Mouse (Mus musculus): ENCODE results near the gene Gm21488. TPM values are rescaled to one million over a fixed set of nuclear protein-coding genes. Genes with fewer than 3 reads are reported as not detected.
"Not testable (repeated sequence)": the region's sequence is repeated elsewhere in the genome, so short reads cannot be mapped to it uniquely, and the experiment has no call there.

The Gm21488 gene
- not detected for polyA plus RNA-seq (2017; shearing (Covaris generic))

DNA sequence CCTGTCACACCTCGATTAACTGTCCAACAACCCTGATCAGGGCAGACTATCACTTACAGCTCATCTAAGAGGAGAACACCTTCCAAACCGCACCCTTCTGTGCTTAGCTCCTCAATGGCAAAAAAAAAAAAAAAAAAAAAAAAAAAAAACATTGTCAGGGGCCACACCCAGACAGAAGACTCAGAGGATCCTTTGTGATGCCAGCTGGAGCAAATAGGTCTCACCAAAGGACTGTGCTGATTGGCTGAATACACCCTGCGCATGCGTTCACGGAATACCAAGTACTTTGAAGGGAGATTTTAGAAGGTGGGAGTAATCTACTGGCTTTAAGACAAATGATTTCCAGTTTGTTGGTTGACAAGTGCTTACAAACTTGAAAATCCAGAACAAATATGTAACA is at the start of gene Gm21488:
Gm21488 (minus strand) TSS at position 101 of the 400 bp plus-strand sequence.
- ATAC-seq, result not testable (repeated sequence)
